Mouse (Mus musculus) WW6 (cell line): ENCODE data around the gene Sptbn4.
A peak's percentile ranks its signal among the peaks of the same experiment; 100 is the strongest.

Experiments
- DNase-seq: peaks from one replicate; pipeline ENCODE4 v3.0.0-alpha.2; 2013; ENCODE audit warnings: low read depth, low spot score

The Sptbn4 gene

DNA sequence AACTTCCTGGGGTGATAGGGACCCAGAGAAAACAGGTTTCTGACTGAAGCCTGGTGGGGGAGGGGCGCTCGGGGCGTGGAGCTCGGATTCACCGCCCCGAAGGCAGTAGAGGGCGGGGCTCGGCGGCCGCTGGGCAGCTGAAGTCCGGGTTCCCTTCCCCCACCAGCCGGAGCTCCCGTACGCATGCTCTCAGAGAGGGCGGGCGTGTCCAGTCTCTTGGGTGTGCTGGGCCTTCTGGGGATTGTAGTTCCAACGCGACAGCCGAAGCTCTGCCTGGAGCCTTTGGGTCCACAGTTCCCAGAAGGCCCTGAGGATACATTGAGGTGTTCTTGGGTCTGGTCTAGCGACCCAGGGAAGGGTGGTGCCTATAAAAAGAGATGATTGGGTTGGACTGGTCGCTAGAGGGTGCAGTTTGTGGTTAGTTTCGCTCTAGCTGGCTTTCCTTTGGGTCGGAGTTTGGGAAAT, 27.0 kb upstream of the Sptbn4 start:
- peak; percentile 97 for DNase-seq

DNA sequence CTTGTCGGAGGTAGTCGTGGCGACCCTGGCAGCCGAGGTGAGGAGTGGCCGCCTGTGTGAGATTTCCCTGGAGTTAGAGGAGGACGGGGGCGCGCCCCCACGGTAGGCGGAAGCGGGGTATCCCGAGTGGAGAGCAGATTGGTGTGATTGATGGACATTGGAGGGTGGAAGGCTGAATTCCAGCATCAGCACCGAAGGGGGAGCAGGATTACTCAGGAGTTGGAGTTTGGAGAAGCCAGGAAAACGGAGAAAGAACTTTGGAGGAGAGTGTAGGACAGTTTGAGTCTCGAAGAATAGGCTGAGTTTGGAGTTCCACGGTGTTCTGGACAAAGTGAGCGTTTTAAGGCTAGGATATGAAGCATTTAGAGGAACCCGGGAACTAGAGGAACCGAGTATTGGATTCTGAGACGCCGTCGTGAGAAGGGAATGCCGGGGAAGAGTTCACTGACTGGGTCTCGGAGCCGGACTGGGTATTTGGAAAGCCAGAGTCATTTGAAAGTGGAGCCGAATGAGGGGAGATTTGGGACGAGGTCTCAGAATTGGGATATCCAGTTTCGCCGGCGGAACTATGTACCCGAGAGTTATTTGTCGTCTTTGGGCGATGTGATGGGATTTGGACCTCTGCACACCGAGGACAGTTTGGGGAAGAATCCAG, 26.5 kb upstream of the Sptbn4 start:
- no peak for DNase-seq

DNA sequence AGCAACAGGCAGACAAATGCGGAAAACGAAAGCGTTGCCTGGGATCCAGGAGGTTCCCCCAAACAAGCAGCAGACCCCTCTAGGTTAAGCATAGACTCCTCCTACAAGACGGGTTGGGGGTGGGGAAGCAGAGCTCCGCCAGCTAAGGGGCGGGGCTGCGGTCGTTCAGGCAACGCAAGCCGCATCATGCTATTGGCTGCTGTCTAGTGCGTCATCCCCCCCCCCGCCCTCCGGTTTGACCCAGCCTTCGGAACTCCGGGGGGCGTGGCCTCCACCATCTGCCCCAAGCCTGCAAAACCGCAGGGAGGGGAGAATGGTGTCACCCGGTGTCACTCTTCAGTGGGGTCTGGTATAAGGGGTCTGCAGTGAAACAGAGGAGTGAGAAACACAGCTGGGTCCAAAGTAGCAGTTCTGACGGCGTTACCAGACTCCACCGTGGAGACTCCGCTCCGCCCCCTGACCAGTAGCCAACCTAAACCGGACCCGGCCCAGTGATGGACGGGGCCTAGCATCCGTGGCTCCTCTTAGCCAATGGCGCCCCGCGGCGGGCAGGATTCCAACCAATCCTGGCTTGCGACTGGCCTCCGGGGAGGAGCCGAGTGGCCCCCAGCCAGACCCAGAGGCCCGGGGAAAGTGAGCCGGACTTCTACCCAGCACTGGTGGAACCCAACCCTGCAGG, 25.8 kb upstream of the Sptbn4 start, which contains the start of gene Sertad3:
Sertad3 (plus strand) TSS at position 613 of the 679 bp plus-strand sequence.
- peak; percentile 95 for DNase-seq

DNA sequence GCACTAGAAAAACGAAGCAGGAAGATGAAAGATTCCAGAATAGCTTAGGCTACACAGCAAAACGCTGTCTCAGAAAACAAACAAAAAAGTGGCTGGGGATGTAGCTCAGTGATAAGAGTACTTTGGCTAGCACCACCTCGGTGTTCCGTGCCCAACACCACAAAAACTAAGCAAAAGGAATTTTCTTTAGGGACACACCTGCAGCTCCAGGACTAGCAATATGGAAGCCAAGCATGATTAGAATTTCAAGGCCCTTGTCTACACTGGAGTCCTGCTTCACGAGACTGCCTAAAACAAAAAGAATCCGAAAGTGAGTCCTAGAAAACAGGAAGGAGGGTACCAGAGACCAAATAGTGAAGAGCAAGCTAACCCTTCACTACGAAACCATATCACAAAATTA, 25.1 kb upstream of the Sptbn4 start:
- no peak for DNase-seq

DNA sequence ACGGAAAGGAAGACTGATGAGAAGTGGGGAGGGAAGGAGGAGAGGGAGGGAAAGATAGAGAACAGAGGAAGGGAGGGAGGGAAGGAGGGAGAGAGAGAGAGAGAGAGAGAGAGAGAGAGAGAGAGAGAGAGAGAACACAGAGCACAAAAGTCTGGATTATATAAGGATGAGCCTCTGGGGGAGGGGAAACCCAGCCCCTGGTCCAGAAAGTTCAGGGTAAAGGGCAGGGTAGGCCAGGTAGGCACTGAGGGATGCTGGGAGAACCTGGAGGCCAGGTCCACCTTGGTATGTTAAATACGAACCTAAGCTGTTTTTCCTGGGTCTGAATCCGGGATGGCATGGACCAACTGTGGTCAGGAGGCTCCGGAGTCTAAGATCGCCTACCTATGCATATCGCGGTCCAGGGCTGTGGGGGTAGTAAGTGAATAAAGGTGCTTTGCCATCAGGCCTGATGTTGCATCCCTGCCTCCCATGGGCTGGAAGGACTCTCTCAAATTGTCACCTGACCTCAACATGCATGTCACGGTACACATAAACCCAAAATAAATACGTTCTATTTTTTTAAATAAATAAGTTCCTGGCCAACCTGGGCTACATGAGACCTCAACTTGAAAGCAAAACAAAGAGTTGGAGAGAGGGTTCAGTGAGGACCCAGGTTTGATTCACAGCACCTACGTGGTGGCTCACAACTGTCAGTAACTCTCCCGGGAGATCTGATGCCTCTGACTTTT, 24.1 kb upstream of the Sptbn4 start:
- no peak for DNase-seq

DNA sequence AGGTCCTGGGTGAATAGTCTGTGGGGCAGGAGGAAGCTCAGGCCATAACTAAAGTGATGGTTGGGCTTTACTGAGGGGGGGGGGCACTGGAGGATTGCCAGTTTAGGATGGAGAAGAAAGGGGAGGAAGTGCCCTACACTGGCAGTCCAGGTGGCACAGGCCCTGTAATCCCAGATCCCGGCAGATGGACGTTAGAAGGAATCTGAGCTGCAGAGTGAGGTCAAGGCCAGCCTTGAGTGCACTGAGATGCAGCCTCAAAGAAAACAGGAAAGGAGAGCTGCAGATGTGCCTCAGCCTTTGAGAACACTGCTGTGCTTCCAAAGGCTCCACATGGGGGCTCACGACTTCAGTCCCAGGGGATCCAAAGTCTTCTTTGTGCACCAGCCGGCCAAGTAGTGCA, 20.2 kb upstream of the Sptbn4 start:
- no peak for DNase-seq

DNA sequence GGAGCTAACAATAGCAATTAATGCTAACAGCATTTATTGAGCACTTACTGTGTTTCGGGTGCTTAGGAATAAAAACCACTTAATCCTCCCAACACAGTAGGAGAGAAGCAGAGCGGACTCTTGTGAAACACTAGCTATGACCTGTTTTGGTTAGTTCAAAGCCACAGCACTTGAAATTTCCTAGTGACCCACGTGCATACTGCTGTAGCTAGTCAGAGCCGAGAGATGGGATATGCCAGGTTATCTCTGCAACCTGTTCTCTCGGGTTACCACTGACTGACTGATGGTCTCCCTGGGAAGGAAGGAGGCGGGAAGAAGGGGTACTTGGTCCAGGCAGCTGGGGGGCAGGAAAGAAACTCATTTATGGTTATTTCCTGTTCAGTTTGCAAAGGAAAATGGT, 13.0 kb upstream of the Sptbn4 start:
- DNase-seq, result no peak

DNA sequence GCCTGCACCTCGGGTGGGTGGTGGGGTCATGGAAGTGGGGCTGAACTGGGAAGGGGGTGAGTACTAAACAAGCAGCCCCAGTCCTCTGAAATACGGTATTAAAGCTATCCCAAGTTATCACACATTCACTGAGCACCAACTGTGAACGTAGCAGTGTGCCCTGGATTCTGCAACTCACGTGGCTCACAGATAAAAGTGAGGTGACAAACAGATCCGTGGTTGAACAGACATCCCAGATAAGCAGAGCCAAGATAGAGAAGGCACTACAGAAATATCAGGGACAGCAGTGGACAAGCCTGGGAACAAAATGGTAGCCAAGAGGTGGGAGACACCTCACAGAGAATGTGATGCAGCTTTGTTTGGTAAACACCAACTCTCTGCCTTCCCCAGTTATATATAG, 12.2 kb upstream of the Sptbn4 start:
- no peak for DNase-seq

DNA sequence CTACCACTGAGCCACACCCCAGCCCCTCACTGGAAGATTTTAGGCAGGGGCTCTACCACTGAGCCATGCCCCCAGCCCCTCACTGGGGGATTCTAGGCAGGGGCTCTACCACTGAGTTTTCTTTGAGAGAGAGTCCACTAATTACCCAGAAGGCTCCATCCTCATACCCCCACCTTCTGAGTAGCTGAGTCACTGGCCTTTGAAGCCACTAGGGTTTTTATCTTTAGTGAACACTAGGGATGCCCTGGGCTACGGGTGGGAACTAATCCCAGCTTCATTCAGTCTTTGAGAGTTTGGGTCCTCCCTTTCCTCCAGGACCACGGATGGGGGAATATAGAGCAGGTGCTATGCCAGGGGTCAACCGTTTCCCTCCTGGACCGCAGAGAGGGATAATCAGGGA, 11.1 kb upstream of the Sptbn4 start:
- DNase-seq, result no peak

DNA sequence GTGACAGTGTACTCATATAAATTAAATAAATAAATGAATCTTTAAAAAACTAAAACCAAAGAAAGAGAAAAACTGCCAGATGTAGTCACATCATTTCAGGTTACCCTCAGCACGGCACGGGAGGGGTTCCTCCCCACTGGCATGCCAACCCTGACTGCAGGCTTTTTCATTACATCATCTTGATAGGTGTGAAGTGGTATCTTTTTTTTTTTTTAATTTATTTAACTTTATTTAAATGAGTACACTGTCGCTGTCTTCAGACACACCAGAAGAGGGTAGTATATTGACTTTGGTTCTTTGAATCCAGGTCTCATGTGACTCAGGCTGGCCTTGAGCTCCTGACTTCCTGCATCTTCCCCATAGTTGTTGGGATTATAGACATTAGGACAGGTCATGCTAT, 7.8 kb upstream of the Sptbn4 start:
- DNase-seq, result no peak

DNA sequence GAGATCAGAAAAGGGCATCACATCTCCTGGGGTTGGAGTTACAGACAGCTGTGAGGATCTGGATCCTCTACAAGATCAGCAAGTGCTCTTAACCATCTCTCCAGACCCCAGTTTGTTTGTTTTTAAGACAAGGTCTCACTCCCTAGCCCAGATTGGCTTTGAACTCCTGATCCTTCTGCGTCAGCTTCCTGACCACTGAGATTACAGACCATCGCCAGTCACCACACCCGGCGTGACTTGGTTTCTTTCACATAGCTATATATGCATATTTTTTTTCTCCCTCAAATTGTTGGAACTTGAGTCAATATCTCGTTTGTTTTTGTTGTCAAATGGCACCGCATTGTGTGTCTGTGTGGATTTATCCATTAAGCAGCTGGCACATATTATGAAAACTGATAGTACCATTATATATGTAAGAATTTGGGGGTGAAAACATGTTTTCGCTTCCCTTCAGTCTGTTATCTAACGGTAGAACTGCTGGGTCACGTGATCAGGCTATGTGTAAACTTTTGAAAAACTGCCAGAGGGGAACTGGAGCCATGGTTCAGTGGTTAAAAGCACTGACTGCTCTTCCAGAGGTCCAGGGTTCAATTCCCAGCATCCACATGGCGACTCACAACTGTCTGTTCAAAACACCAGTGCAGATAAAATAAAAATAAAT, 7.1 kb upstream of the Sptbn4 start:
- no peak for DNase-seq

DNA sequence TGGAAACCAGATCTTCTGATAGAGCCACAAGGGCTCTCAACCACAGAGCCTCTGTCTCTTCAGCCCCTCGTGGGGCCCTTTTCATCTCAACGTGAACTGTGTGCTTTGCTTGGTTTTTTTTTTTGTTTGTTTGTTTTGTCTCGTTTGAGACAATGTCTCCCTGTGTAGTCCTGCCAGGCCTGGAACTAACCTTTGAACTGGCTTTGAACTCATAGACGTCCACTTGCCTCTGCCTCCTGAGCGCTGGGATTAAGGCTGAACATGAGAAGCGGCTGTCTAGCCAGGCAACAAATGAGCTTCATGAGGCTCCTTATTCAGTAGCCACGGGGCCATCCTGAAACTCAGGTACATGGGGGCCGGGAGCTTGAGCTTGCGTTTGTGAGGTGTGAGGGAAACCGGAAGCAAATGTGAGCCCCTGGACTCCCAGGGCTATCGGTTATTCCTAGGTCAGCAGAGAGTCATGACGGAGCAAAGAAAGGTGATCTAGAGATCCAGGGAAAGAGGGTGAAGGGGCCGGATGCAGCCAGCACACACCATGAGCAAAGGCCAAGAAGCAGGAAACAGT, 4.8 kb upstream of the Sptbn4 start:
- no peak for DNase-seq

DNA sequence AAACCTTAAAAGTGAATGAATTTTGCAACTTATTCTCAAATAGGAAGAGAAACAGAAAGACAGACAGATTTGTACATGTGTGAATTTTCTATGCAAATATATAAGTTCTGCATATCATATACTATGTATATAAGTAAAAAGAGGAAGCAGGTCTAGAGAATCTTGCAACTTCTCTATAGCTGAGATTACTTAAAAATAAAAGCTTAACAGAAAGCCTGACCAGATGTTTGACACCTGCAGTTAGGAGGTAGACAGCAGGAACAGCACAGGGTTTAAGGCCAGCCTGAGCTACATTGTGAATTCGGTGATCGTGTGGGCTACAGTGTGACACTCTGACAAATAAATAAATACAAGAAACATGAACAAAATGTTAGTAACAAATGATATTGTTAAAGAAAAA, 3.9 kb upstream of the Sptbn4 start:
- DNase-seq, result no peak

DNA sequence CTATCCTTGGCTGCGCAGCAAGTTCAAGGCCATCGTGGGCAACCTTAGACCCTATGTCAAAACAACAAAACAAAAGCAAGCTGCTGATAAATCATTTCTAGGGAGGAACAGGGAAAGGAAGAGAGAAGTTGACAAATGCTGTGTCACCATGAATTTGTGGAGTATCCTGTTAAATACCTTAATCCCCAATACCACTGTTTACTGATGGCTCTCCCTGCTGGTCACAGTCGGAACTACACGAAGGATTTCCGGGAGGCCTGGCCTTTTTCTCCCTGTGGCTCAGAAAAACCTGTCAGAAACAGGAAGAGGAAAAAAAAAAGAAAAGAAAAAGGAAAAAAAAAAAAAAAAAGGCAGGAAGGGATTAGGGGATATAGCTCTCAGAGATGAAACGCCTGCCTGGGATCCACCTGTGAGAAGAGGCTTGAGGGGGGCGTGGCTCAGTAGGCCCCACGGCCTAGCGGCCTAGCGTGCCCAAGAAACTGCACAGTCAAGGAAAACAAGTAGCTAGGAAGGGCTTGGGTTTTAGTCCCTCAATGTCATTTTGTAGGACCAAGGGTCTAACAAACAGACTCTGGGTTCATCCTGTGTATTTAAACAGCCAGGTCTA, 1.9 kb upstream of the Sptbn4 start:
- DNase-seq, result no peak

DNA sequence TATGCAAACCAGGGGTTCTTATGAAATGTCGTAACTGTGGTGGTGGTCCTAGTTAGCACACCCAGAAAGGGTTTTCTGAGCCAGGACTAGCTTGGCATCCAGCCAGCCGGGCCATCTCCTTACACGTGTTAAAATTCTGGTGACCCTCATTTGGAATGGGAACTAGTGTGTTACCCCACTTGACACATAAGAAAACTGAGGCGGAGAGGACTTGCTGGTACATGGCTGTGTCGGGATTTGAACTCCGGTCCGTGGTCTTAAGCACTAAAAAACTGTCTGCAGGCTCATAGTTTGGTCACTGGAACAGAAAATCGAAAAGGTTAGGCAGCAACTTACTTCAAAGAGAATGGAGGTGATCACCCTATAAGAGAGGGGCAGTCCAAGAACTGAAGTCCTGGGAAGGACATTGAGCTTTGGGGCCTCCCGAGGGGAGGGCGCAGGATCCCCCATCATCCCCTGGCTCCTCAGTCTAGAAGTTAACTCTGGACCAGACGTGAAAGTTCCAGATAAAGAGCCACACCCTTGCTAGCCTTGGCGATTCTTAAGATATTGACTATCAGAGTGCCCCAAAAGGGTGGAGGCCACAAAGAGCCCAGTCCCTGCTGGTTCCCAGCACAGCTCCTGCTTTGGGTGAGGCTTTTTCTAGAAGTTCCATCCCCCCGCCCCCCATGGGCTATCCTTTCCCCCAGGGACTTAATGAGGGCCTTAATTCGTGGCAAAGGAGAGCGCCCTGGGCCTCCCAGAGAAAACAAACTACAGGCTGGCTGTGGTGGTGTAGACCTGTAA, 1.1 kb upstream of the Sptbn4 start:
- no peak for DNase-seq

DNA sequence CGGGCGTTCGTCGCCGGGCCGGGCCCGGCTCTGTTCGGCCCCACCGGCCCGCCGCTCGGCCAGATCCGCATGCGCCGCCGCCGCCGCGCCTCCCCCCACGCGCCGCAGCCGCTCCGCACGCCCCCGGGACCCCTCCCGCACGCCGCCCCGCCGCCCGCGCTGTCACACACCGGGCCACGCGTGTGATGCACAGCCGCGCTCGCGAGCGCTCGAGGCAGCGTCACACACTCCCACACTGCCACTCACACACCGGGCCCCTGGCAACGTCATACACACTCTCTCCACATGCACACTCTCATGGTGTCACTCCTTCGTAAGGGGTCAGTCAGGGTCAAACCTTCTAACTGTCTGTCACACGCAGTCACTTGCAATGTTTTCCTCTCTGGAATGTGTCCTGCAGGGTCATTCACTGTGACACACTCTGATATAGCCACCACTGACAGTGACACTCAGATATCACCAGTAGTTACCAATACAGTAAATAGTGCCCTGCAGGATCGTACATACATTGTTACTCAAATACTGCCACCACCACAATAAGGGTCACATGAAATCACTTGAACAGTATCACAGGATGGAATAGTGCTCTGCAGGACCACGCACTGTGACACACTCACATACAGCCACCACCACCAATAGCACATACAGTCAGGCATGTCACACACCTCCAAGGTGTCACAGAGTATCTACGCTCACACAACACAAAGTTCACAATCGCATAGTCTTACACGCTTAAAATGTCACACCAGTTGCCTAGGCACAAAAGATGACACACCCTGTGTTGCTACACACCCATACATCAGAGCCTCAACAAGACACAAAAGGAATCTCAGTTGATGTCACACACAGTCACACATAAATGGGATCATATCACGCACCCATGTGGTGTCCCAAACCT, 716 bp downstream of the Sptbn4 start:
- DNase-seq, result no peak

DNA sequence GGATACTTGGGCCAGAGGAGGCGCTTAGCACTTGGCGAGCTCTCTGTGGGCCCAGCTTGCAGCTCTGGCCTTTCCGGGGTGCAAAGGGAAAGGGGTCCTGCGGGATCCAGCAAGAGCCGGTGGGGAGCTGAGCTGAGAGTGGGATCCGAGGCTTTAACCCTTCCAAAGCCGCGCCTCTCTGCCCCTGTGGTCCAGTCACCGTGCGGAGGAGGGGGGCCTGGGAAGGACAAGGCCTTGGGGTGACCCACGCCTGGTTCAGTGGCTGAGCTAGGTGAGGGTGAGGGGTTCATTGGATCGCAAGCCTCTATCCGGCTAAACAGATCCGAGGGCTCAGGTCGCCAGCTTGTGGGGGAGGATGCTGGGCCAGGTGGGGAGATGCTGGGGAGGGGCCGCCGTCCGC, 1.4 kb downstream of the Sptbn4 start:
- no peak for DNase-seq

DNA sequence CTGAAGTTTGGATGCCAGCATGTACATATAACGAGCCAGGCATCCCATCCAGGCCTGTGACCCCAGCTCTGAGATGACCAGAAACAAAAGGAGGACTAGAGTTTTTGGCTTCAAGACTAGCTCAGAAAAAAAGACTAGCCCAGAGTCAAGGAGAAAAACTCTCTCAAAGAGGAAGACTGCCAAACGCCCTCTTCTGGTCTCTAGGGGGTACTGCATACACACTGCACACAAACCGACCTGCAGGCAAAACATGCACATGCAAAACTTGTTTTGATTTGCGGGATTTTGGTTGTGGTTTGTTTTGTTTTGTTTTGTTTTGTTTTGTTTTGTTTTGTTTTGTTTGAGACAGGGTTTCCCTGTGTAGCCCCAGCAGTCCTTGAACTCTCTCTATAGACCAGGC, 7.5 kb downstream of the Sptbn4 start:
- DNase-seq, result no peak

DNA sequence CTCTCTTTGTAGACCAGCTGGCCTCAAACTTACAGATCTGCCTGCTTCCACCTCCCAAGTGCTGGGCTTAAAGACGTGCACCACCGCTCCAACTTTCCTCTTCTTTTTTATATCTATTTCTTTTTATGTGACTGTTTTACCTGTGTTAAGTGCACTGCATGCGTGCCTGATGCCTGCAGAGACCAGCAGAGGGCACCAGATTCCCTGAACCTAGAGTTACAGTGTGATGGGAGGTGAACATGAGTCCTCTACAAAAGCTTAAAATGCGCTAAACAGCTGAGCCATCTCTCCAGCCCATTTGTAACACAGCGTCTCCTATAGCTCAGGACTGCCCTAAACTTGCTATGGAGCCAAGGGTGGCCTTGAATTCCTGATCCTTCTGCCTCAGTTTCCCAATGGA, 9.9 kb downstream of the Sptbn4 start:
- DNase-seq, result no peak

DNA sequence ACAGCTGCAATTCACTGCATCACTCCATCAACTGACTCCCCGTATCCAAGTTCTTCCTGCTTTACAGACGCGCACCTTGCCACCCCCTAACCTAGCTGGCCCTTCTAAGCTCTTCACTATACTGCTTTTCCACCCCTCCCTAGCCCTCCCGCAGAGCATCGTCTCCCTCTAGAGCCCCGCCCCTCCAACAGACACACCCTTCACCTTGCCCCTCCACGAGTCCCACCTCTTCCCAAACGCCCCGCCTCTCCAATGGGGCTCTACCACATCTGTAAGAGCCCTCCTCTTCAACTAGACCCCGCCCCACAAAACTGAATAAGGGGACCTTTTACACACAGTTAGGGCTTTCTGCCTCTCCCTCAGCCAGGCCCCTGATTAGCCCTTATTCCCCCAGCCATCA, 13.7 kb downstream of the Sptbn4 start:
- DNase-seq, result no peak
